Mouse (Mus musculus): ENCODE data around the gene Tgfb1i1.

DNA sequence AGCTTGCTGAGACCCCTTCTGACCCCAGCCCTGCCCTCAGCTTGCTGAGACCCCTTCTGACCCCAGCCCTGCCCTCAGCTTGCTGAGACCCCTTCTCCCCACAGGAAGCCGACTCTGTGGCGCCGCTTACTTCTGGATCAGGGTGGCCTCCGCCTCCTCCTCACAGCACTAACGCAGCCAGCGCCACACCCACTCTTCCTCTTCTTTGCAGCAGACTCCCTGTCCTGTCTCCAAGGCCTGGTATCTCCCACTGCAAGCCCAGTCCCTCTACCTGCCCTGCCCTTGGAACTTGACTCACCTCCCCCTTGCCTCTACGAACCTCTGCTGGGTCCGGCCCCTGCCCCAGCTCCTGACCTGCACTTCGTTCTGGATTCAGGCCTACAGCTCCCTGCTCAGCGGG lies 2.7 kb upstream of the Tgfb1i1 start:
- TF ChIP-seq CTCF (IDR thresholded peaks at IDR 0.05), result no peak
- no peak for TF ChIP-seq EP300 (IDR thresholded peaks at IDR 0.05)

All from lung, postnatal 0 days (tissue).